Mouse (Mus musculus): ENCODE measurements around the gene Zfp600. TPM values are rescaled to one million over a fixed set of nuclear protein-coding genes. Genes with fewer than 3 reads are reported as not detected.

Gene Zfp600
- polyA plus RNA-seq (2017; shearing (Covaris generic)) = not detected

DNA sequence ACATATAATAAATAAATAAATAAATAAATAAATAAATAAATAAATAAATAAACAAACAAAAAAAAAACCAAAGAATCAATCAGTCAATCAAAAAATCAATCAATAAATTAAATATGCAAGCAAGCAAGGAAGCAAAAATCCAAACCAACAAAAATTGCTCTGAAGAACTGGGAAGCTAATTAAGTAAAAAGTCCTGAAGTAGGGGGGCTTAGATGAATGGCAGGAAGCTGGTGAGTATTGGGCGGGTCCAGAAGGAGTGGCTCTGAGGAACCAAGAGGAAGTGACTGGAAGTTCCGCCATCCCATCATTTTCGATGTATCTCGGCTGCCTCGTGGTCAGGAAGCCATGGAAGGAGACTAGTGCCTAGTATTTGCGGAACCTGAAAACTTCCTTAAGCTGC is at the start of gene Zfp600:
Zfp600 (plus strand) TSS at position 301 of the 400 bp plus-strand sequence.

Other genes starting within 250 kb of the Zfp600 start
- 3.3 TPM for gene Zfp987, start 59.5 kb upstream of the Zfp600 start, polyA plus RNA-seq (2017; shearing (Covaris generic))